Mouse (Mus musculus): Measurements from ENCODE around the gene Adgrd1. TPM values are rescaled to one million over a fixed set of nuclear protein-coding genes. Genes with fewer than 3 reads are reported as not detected.

Gene Adgrd1
- polyA plus RNA-seq, 1 experiment: 3.3 TPM

DNA sequence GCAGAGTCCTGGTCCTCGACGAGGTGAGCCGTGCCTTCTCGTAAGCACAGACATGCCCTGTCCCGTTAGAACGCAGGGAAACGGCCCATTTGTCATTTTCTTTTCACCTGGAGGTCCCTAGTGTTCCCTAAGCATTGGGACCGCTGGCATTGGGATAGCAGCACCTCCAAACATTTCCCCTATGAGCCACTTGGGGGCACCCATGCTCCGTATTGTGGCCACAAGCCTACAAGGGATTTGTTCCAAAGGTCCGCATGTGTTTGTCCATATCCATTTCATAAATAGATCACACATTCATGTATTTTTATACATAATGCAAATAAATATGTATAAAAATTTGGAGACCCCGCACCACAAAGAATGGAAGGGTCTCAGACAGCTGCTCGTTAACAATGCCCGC, 35.0 kb upstream of the Adgrd1 start:
- TF ChIP-seq POLR2A (IDR thresholded peaks at IDR 0.05; ENCODE audit: control insufficient read depth, extremely low read depth, insufficient read depth, low read length, poor library complexity) (no peak), CTCF (IDR thresholded peaks at IDR 0.05; ENCODE audit: borderline replicate concordance, control insufficient read depth, extremely low read depth, insufficient read depth, low read length, poor library complexity) (peak; percentile 17; the same call in 1 of the 2 replicates)
- Histone ChIP-seq H3K27me3 (ENCODE audit: control insufficient read depth, insufficient read depth, low read length) (no peaks in the 10 kb centered on the region), H3K4me3 (ENCODE audit: control insufficient read depth, insufficient read depth, low read length) (no peak overlapping the region)

GRCm38 (mm10) chr5:129063037-129063791, 33.3 kb upstream of the Adgrd1 start:
- peak; percentile 77 for DNase-seq
- no peak overlapping the region for H3K27ac ChIP-seq (ENCODE audit: control insufficient read depth, insufficient read depth, low read length)
- WGBS: 7% methylated on average over 21 of the region's 21 CpGs
- H3K36me3 ChIP-seq (ENCODE audit: control insufficient read depth, insufficient read depth, low read length): no peaks in the 10 kb centered on the region
- no peak for TF ChIP-seq POLR2A (IDR thresholded peaks at IDR 0.05; ENCODE audit: control insufficient read depth, extremely low read depth, insufficient read depth, low read length, poor library complexity)
- peak; percentile 78; the same call in 1 of the 2 replicates for TF ChIP-seq CTCF (IDR thresholded peaks at IDR 0.05; ENCODE audit: borderline replicate concordance, control insufficient read depth, extremely low read depth, insufficient read depth, low read length, poor library complexity)
- H3K27me3 ChIP-seq (ENCODE audit: control insufficient read depth, insufficient read depth, low read length): no peaks in the 10 kb centered on the region
- no peak overlapping the region for H3K4me3 ChIP-seq (ENCODE audit: control insufficient read depth, insufficient read depth, low read length)
- peaks cover 3% of the 10 kb centered on the region; the same call in 1 of the 2 replicates for H3K4me1 ChIP-seq (replicated peaks; ENCODE audit: control insufficient read depth, insufficient read depth, low read length)

More for the DNA sequence above, 35.0 kb upstream of the Adgrd1 start:
- no peaks in the 10 kb centered on the region for H3K36me3 ChIP-seq (ENCODE audit: control insufficient read depth, insufficient read depth, low read length)
- H3K4me1 ChIP-seq (replicated peaks; ENCODE audit: control insufficient read depth, insufficient read depth, low read length): peaks cover 3% of the 10 kb centered on the region; the same call in 1 of the 2 replicates
- H3K27ac ChIP-seq (ENCODE audit: control insufficient read depth, insufficient read depth, low read length): no peak overlapping the region
- 22% methylated on average over 13 of the region's 13 CpGs for WGBS
- peak; percentile 24 for DNase-seq

- no peak for TF ChIP-seq POLR2A (IDR thresholded peaks at IDR 0.05; ENCODE audit: control insufficient read depth, extremely low read depth, insufficient read depth, low read length, poor library complexity)
- TF ChIP-seq CTCF (IDR thresholded peaks at IDR 0.05; ENCODE audit: borderline replicate concordance, control insufficient read depth, extremely low read depth, insufficient read depth, low read length, poor library complexity): no peak
- H3K4me1 ChIP-seq (replicated peaks; ENCODE audit: control insufficient read depth, insufficient read depth, low read length): peaks cover 3% of the 10 kb centered on the region; the same call in 1 of the 2 replicates
- no peak overlapping the region for H3K27ac ChIP-seq (ENCODE audit: control insufficient read depth, insufficient read depth, low read length)
- 65% methylated on average over 8 of the region's 8 CpGs for WGBS
- no peaks in the 10 kb centered on the region for H3K27me3 ChIP-seq (ENCODE audit: control insufficient read depth, insufficient read depth, low read length)
- H3K4me3 ChIP-seq (ENCODE audit: control insufficient read depth, insufficient read depth, low read length): no peak overlapping the region
- H3K36me3 ChIP-seq (ENCODE audit: control insufficient read depth, insufficient read depth, low read length): no peaks in the 10 kb centered on the region
- no peak for DNase-seq
Observed at GRCm38 (mm10) chr5:129063792-129064087, 32.8 kb upstream of the Adgrd1 start.

- Histone ChIP-seq H3K36me3 (ENCODE audit: control insufficient read depth, insufficient read depth, low read length) (no peaks in the 10 kb centered on the region), H3K4me1 (replicated peaks; ENCODE audit: control insufficient read depth, insufficient read depth, low read length) (peaks cover 3% of the 10 kb centered on the region; the same call in 1 of the 2 replicates), H3K27me3 (ENCODE audit: control insufficient read depth, insufficient read depth, low read length) (no peaks in the 10 kb centered on the region), H3K4me3 (ENCODE audit: control insufficient read depth, insufficient read depth, low read length) (no peak overlapping the region), H3K27ac (ENCODE audit: control insufficient read depth, insufficient read depth, low read length) (no peak overlapping the region)
- no peak for DNase-seq
- no peak for TF ChIP-seq POLR2A (IDR thresholded peaks at IDR 0.05; ENCODE audit: control insufficient read depth, extremely low read depth, insufficient read depth, low read length, poor library complexity)
- TF ChIP-seq CTCF (IDR thresholded peaks at IDR 0.05; ENCODE audit: borderline replicate concordance, control insufficient read depth, extremely low read depth, insufficient read depth, low read length, poor library complexity): no peak
- 84% methylated on average over 11 of the region's 11 CpGs for WGBS
Observed at GRCm38 (mm10) chr5:129064186-129064585, 32.4 kb upstream of the Adgrd1 start.

DNA sequence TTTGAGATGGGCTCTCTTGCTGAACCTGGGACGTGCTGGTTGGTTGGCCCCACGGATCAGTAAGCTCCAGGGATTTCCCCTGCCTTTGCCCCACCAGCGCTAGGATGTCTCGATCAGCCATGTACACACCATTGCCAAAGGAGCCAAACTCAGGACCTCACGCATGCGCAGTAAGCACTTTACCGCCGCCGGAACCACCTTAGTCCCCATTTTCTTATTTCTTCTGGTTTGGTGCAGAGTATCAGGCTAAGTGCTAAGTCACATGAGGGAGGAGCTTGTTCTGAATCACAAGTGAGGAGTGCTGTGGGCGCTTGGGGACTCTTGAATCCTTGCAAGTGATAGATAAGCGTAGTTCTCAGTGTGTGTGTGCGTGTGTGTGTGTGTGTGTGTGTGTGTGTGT, 31.2 kb upstream of the Adgrd1 start:
- Histone ChIP-seq H3K27ac (ENCODE audit: control insufficient read depth, insufficient read depth, low read length) (no peak overlapping the region), H3K36me3 (ENCODE audit: control insufficient read depth, insufficient read depth, low read length) (no peaks in the 10 kb centered on the region), H3K4me3 (ENCODE audit: control insufficient read depth, insufficient read depth, low read length) (no peak overlapping the region), H3K4me1 (replicated peaks; ENCODE audit: control insufficient read depth, insufficient read depth, low read length) (peaks cover 3% of the 10 kb centered on the region; the same call in 1 of the 2 replicates), H3K27me3 (ENCODE audit: control insufficient read depth, insufficient read depth, low read length) (no peaks in the 10 kb centered on the region)
- WGBS: 92% methylated on average over 12 of the region's 12 CpGs
- DNase-seq: no peak
- TF ChIP-seq CTCF (IDR thresholded peaks at IDR 0.05; ENCODE audit: borderline replicate concordance, control insufficient read depth, extremely low read depth, insufficient read depth, low read length, poor library complexity) (no peak), POLR2A (IDR thresholded peaks at IDR 0.05; ENCODE audit: control insufficient read depth, extremely low read depth, insufficient read depth, low read length, poor library complexity) (no peak)

GRCm38 (mm10) chr5:129065946-129066345, 30.6 kb upstream of the Adgrd1 start:
- Histone ChIP-seq H3K4me3 (ENCODE audit: control insufficient read depth, insufficient read depth, low read length) (no peak overlapping the region), H3K4me1 (replicated peaks; ENCODE audit: control insufficient read depth, insufficient read depth, low read length) (peaks cover 3% of the 10 kb centered on the region; the same call in 1 of the 2 replicates), H3K36me3 (ENCODE audit: control insufficient read depth, insufficient read depth, low read length) (no peaks in the 10 kb centered on the region), H3K27ac (ENCODE audit: control insufficient read depth, insufficient read depth, low read length) (no peak overlapping the region), H3K27me3 (ENCODE audit: control insufficient read depth, insufficient read depth, low read length) (no peaks in the 10 kb centered on the region)
- no peak for DNase-seq
- TF ChIP-seq CTCF (IDR thresholded peaks at IDR 0.05; ENCODE audit: borderline replicate concordance, control insufficient read depth, extremely low read depth, insufficient read depth, low read length, poor library complexity) (no peak), POLR2A (IDR thresholded peaks at IDR 0.05; ENCODE audit: control insufficient read depth, extremely low read depth, insufficient read depth, low read length, poor library complexity) (no peak)
- 87% methylated on average over 9 of the region's 9 CpGs for WGBS
